Mouse (Mus musculus): ENCODE data around the gene Hip1.
A peak's percentile ranks its signal among the peaks of the same experiment; 100 is the strongest.
"Not testable (repeated sequence)": the region's sequence is repeated elsewhere in the genome, so short reads cannot be mapped to it uniquely, and the experiment has no call there.

Hip1 gene

DNA sequence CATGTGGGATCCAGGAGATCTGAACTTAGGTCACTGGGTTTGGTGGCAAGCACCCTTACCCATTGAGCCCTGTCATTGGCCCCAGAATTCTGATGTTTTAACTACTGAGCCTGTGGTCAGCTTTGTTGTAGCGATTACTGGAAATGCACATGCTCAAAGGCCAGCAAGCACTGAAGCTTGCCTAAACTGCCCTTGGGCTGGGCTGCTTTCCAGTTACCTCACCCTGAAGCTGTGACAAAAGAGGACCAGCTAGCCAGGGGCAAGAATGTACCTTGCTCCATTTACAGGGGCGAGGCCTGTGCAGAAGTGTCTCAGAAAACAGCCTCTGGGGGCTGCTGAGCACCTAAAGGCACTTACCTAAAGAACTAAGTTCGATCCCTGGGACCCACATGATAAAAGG, 51.8 kb downstream of the Hip1 start:
- DNase-seq (ENCODE audit: extremely low spot score, low spot score) = no peak

GRCm38 (mm10) chr5:135492126-135492525, 52.8 kb downstream of the Hip1 start:
- no peak for DNase-seq (ENCODE audit: extremely low spot score, low spot score)

DNA sequence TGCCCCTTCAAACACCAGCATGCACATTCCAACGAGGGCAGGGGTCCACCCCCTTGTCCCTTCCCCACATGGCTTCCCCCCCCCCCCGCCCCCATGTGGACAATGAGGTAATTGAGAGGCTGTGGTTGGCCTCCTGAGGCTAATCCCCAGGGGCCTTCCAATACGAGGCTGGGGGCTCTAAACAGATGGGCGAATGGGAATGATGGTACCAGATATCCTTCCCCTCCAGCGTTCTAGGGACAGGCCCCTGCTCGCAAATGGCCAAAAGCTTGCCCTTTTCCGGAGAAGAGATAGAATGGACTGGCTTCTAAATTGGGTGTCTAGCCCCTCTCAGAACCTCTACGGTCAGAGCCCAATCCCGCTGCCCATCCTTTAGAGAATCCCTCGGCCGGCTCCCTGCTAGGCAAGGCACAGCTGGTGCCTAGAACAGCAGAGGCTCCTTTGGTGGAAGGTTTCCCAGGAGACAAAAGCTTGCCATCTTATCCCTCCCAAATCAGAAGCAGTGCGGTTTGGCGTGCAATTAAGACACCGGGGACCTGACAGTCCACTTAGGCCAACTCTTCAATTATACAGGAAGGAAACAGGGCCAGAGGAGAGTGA, 55.1 kb downstream of the Hip1 start:
- DNase-seq (ENCODE audit: extremely low spot score, low spot score) = no peak

- DNase-seq (ENCODE audit: extremely low spot score, low spot score) = peak; percentile 93
Observed at GRCm38 (mm10) chr5:135488881-135489694, 55.8 kb downstream of the Hip1 start.

DNA sequence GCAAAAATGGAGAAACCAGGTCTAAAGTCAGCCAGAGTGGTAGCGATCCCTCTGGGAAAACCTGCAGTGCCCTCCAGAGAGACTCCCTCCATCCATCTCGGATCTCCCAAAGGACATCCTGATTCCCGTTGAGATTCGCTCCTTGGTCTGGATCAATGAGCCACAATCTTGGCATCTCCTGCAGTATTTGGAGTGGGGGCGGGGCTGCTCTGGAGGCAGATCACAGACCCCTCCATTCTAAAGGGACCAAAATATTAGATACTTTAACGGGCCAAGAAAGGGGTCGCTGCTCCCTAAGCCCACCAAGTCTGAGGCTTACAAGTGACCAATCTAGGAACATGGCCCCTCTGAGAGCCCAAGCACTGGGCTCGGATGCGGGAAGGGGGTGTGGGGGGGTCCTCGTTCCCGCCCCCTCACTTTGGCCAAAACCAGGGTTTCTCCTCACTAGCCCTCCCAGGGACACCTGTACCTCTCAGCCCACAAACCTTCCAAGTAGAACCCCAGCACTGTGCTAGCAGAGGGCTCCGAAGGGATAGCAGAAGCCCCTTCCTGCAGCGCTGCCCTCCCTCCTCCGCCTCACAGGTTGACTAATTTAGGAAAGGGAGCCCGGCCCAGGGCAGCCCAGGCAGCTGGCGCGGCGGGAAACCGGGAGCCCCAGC, 56.6 kb downstream of the Hip1 start:
- DNase-seq (ENCODE audit: extremely low spot score, low spot score) = no peak

GRCm38 (mm10) chr5:135485289-135485688, 59.6 kb downstream of the Hip1 start:
- DNase-seq (ENCODE audit: extremely low spot score, low spot score) = no peak

DNA sequence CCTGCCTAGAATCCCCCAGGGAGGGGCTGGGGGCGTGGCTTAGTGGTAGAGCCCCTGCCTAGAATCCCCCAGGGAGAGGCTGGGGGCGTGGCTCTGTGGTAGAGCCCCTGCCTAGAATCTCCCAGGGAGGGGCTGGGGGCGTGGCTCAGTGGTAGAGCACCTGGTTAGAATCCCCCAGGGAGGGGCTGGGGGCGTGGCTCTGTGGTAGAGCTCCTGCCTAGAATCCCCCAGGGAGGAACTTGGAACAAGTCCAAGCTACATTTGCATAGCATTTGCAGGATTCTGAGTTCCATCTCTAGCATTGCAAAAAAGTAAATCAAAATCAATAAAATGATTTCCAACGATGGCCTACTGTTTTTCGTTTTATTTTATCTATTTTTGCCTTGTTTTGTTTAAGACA, 61.1 kb downstream of the Hip1 start:
- not testable (repeated sequence) for DNase-seq (ENCODE audit: extremely low spot score, low spot score)

DNA sequence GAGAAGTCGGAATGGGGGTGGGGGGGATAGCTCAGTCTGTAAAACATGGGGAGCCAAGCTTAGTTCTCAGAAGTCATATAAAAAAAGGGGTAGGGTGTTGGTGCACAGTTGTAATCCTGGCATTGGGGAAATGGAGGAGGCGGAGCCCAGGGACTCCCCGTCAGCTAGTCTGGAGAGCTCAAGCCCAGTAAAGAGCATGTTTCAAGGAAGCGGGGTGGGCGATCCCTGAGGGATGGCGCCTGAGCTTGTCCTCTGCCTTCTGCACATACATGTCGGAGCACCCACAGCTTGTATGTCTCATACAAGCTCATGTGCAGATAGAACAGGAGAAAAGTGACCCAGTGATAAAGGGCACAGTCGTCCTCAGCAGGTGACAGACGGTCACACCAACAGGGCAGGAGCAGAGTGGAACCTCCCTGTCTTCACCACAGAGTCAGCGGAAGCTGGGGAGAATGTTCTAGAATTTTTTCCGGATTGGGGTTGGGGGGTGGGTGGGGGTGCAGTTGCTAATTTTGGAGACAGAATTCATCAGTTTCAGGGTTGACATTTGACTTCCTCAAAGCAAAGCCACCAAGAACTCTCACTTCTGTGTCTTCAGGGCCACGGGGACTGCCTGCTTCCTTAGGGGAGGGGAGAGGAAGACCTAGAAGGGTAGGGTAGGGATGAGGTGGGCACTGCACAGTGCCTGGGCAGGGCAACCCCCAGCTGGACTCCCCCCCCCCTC, 65.9 kb downstream of the Hip1 start:
- no peak for DNase-seq (ENCODE audit: extremely low spot score, low spot score)

- DNase-seq (ENCODE audit: extremely low spot score, low spot score) = no peak
Observed at GRCm38 (mm10) chr5:135476199-135476598, 68.7 kb downstream of the Hip1 start.

DNA sequence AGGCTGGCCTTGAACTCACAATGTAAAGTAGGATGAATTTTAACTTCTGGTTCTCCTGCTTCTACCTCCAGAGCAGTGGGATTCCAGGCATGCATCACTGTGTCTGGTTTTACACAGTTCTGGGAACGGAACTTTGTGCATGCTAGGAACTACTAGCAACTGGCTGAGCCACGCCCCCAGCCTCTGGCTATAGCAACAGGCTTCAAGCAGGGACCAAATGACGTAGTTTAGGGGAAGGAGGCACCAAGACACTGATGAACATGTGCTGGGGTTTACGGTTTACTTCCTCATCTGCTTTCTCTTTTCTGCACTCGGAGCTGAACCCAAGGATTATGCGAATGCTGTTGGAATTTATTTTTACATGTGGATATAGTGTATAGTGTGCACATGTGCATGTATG, 72.5 kb downstream of the Hip1 start:
- no peak for DNase-seq (ENCODE audit: extremely low spot score, low spot score)

GRCm38 (mm10) chr5:135471747-135472146, 73.2 kb downstream of the Hip1 start:
- DNase-seq (ENCODE audit: extremely low spot score, low spot score) = no peak

DNA sequence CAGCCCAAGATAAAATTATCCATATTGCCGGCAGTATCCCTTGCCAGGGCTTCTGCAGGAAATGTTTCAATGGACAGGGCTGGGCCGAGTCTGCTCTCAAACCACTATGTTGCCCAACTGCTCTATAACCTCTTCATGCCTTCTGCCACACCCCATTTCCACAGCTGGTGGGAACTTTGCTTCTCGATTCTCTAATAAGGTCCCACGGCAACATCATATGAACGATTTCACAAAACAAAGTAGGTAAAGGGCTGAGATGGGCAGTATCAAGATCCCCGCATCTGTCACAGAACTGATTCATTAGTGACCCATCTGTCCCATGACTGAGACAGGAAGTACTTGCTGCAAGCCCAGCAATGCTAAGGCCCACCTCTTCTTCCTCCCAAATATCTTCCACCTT, 76.6 kb downstream of the Hip1 start:
- no peak for DNase-seq (ENCODE audit: extremely low spot score, low spot score)

- DNase-seq (ENCODE audit: extremely low spot score, low spot score) = no peak
Observed at GRCm38 (mm10) chr5:135465833-135466291, 79.1 kb downstream of the Hip1 start.

GRCm38 (mm10) chr5:135463380-135463779, 81.5 kb downstream of the Hip1 start:
- DNase-seq (ENCODE audit: extremely low spot score, low spot score) = no peak

DNA sequence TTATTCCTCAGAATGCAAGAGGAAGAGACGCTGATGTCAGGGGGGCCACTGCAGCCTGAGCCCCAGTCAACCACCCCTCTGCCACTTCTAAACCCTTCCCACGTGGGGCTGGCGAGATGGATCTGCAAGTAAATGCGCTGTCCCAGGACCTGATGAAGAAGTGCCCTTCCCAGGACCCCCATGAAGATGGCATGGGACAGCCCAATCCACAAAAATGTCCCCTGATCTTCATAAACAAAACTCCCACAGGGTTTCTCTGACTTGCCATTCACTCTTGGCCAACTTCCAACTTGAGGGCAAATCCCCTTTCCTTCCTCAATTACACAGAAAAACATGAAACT, 84.1 kb downstream of the Hip1 start:
- no peak for DNase-seq (ENCODE audit: extremely low spot score, low spot score)

GRCm38 (mm10) chr5:135460152-135460832, 84.6 kb downstream of the Hip1 start:
- no peak for DNase-seq (ENCODE audit: extremely low spot score, low spot score)

DNA sequence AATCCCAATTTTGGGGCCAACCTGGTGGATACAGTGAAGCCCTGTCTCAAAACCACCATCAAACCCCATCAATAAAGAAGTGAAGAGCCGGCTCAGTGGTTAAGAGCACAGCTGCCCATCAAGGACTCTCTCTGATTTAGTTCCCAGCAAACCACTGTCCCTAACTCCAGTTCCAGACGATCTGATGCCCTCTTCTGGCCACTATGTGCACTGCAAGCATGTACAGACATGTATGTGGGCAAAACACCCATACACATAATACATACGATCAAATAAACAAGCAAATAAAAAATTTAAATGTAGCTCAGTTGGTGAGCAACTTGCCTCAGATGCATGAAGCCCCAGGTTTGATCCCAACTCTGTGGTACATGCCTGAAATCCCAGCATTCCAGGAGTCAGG, 85.4 kb downstream of the Hip1 start:
- DNase-seq (ENCODE audit: extremely low spot score, low spot score) = peak; percentile 24

- no peak for DNase-seq (ENCODE audit: extremely low spot score, low spot score)
Observed at GRCm38 (mm10) chr5:135457961-135458360, 87.0 kb downstream of the Hip1 start.

DNA sequence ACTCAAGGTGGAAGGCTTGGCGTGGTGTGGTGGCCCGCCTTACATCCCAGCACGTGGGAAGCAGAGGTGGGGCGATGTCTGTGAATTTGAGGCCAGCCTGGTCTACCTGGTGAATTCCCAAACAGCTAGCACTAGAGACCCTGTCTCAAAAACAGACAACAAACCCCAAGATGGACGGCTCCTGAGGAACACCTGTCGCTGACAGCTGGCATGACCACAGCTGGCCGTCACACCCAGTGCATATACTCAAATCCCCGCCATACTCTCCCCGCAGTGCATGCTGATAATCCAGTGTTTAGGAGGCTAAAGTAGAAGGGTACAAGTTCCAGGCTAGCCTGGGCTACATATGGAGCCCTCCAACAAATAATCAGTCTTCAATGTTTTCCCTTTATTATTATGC, 88.4 kb downstream of the Hip1 start:
- DNase-seq (ENCODE audit: extremely low spot score, low spot score) = no peak

- no peak for DNase-seq (ENCODE audit: extremely low spot score, low spot score)
Observed at GRCm38 (mm10) chr5:135454256-135454655, 90.7 kb downstream of the Hip1 start.

- not testable (repeated sequence) for DNase-seq (ENCODE audit: extremely low spot score, low spot score)
Observed at GRCm38 (mm10) chr5:135451559-135451958, 93.4 kb downstream of the Hip1 start.
